Mouse (Mus musculus) cerebellum, adult 18-20 months (tissue): Measurements from ENCODE around the gene Gm20388.

Experiments used
- DNase-seq, 2 experiments: peaks; one replicate each; pipeline ENCODE4 v3.0.0; 2021

Gm20388 gene

DNA sequence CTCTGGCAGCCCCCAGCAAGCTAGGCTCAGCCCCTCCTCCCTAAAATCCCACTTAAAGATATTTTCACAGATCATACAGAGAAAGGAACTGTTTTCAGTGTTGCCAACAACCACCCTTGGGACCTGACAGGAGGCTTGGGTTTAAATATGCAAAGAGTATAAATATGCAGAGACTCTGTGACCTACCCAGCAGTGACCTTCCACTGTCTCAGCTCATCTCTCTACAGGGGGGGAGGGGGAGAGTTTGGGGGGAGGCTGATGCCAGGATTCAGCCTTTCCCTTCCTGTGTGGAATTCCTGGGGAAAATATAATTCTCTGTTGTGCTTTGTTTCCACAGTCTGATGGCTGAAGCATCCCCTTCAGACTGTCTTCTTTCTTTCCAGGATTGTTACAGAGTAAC is 2024.3 kb downstream of the Gm20388 start:
- DNase-seq = no peak

DNA sequence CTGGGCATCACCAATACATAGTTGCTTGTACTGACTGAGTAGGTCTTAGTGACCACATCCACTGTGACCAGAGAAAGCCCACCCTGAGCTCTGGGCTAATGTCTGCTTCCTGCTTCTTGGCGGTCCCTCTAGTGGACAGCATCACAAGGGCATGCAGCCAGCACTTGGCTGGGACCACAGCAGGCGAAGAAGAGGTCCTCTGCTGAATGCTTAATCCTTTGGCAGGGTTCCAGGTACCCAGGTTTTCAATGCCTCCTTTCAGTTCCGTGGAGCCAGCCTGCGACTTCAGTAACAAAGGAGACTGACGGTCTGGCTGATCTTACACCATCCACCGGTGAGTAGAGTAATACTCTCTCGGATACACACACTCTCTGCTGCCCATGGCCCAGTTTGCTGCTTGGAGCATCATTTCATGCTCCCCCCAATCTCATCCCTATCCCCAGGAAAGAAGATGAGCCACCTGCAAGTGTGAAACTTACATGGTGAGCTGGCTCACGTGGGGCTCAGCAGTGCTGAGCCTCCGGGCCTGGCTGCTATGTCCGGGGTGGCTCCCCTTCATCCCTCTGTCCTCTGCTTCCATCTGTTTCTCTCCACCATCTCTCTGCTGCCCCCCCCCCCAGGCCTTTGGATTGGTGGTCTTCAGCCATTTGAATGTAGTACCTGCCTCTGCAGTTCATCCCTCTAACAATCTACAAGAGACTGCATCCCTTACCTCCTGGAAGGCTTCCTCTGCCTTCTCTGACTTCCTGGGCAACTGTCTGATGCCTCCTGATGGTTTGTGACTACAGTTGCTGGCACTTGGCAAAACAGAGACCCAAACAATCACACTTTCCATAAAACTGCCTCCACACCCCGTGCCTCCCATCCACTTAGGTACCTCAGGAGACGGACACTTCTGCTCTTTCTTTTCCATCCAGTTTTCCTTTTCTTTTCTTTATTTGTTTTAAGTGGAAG is 2025.0 kb downstream of the Gm20388 start:
- DNase-seq = peak; percentile 77 to 79

DNA sequence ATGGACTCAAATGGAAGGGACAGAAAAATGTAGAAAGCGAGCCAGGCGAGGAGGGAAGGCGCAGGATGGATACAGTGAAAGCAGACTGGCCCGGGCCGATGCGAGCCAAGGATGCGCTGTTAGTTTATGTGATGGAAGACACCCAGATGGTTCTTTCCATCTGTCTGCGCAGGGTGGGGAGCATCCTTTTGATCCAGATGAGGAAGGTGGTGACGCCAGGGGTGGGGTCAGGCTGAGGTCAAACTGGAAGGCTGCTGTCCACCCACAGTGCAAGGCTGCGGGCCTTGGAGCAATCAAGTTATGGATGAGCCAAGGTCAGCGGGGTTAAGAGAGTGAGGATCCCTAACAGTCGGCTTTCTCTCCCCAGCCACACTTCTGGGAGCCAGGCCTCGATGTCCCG is 2025.8 kb downstream of the Gm20388 start:
- DNase-seq = no peak

DNA sequence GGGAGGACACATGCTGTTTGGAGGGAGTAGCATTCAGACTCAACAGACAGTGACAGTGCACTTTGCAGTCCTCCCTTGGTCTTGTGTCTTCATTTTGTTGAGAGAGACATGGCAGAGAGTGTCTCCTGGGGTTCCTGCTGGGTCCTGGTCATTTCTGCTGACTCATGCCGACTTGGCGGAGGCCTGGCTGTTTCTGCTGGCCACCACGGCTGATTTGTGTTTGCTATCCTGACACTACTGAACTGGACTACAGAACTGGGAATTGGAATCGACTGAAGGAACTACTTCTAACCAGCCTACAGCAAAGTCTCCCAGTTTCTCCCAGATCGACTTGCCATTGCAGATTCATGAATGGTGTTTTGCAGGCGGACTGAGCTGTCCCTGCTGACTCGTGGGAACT is 2028.1 kb downstream of the Gm20388 start:
- no peak for DNase-seq

DNA sequence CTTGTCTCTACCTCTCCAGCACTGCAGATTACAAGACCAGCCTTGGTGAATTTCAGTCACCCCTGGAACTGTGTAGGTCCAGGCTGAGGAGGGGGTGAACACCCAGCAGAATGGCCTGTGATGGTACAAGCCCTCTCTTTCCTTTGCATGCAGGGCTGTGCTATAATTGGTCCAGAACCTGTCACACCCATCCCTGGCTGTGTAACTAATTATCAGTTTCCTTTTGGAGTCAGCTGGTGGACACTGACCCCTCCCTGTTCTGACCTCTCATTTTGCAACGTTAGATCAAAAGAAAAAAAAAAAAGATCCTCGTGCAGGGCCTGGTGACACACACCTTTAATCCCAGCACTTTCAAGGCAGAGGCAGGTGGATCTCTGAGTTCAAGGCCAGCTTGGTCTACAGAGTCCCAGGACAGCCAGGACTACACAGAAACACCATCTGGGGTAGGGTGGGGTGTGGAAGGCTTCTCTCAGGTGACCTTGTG is 2032.5 kb downstream of the Gm20388 start:
- no peak for DNase-seq

DNA sequence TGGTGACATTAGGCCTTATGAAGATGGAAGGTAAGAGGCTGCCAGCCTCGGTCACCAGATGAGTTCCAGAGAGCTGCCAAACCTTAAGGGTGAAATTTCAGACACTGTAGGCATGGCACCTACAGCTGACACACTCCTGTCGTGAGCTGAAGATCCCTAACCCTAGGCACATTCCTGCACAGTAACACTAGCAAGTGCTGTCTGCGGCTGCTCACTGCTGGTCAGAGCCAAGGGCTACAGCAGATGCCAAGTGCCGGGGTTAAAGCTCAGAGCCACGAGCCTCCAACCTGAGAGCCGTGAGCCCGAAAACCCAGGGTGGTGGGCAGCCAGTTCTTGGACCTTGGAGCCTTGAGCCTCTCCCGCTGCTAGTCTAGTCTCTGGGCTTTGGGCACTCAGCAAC is 2033.1 kb downstream of the Gm20388 start:
- no peak for DNase-seq

DNA sequence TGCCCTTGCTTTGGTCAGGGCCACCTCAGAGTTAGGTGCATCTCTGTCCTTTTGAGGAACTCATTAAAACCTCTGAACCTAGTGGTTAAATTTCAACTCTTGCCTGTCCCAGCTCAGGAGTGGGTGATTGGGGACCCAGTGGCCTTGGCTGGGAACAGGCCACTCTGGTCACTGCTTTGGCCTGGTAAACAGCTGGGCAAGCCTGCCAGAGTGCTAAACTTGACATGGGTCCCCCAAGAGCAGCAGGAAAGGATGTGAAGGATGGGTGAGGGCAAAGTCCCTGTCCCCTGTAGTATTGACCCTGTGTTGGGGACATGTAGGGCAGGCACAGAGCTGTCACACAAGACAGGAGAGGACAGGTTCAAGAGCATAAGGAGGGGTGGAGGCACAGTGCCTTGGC is 2034.2 kb downstream of the Gm20388 start, which contains the start of gene Car5a:
Gene Car5a (minus strand): TSS at position 74 of the 400 bp plus-strand sequence.
- no peak for DNase-seq

DNA sequence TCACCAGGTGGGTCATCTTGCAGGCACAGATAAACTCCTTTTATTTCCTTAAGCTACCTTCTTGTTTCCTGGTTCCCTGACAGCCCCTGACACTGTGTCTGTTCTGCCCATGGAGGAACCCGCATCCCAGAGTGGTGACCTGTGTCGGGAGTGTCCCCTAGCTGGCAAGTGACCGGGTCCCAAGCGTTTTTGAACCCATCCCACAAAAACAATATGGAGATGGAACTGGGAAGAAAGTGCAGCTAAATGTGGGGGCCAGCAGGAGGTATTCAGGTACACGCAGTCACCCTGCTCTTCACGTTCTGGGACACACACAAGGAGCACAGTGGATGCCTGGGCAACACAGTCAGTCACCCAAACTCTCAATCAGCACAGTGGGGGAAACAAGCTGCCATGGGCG is 2035.7 kb downstream of the Gm20388 start:
- DNase-seq = no peak

DNA sequence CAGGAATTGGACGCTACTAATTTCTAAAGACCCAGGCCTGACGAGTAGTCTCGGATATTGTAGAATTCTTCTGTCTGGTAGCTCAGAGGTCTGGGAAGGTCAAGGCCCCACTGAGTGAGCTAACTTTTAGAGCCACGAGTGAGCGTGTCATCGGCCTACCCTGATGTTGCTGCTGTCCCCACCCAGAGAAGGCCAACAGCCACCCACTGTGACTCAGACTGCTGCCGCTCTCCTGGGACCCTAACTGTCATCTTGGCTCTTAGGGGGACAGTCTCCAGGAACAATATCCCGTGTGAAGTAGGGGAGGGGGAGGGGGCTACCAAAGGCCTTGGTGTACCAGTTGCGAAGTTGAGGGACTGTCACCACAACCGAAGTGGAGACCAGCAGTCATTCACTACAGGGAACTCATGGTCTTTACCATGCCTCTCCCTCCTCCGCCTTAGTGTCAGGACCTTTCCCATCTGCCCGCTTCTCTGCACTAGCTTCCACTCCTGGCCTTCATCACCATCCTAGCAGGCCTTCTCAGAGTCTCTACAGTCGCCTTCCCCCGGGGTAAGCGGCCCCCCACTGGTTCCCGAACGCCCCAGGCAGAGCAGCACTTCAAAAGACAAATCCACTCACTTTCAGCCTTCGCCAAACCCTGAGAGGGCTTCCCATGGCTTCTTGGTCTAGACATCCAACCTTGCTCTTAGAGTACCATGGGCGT is 2036.6 kb downstream of the Gm20388 start:
- no peak for DNase-seq

DNA sequence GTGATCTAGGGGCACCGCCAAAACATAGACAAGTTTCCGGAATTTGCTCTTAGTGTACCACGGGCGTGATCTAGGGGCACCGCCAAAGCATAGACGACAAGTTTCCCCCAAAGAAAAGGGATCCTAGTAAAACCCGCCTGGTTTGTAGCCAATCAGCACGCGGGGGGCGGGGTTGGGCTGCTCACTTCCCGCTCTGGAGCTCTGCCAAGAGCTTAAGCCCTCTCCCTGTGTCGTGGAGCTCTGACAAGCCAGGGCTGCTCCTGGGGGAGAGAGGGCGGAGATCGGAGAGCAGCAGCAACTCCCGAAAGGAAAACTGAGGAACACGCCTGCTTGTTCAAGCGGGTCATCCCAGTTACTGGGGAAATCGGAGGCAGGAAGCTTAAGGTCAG is 2037.1 kb downstream of the Gm20388 start:
- DNase-seq = peak; percentile 62 to 66

DNA sequence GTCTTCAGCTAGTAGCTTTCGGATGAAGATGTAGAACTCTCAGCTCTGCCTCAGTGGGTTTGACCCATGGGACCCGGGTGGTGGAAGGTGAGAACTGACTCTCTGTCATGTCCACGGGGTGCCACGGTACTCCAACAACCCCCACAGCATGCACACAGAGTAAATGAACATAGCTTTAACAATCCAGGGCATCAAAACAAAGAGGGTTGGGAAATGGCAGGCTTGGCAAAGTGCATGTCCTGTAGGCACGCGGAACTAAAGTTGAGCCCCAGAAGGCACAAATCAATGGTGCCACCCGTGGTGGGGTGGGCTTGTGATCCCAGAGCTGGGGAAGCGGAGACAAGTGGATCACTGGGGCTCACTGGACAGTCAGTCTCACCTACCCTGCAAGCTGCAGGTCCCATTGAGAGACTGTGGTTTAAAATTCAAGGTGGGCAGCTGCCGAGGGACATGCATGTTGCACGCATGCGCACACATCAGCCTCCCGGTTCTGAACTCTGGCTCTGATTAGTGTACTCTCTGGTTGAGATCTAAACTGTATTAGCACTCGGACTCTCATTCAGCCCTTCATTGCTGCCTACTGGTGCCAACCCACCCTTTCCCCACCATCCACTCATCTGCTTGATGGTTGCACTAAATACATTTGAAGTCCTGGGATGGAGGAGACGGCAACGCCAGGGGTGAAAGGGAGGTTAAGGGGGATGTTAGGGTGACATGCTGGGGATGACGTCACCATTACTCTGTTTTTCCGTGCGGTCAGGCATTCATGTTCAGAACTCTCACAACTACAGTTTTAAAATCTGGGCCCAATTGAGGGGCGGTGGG is 2037.9 kb downstream of the Gm20388 start:
- no peak for DNase-seq

DNA sequence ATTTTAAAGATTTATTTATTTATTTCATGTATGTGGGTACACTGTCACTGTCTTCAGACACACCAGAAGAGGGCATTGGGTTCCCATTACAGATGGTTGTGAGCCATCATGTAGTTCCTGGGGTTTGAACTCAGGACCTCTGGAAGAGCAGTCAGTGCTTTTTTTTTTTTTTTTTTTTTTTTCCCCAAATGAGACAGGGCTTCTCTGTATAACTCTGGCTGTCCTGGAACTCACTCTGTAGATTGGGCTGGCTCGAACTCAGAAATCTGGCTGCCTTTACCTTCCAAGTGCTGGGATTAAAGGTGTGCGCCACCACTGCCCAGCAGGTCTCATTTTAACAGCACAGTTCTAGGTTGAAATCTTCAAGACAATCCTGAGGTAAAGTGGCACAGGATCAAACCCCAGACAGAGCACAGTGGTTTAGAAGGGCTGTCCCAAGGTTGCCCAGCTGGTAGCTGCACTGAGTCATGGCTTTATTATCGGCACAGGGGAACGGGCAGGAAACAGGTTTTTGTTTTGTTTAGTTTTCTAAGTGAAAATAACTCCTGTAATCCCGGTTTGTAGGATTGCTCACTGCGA is 2038.7 kb downstream of the Gm20388 start, which contains the start of gene Banp:
Gene Banp (plus strand): TSS at position 529 of the 579 bp plus-strand sequence.
- no peak for DNase-seq

DNA sequence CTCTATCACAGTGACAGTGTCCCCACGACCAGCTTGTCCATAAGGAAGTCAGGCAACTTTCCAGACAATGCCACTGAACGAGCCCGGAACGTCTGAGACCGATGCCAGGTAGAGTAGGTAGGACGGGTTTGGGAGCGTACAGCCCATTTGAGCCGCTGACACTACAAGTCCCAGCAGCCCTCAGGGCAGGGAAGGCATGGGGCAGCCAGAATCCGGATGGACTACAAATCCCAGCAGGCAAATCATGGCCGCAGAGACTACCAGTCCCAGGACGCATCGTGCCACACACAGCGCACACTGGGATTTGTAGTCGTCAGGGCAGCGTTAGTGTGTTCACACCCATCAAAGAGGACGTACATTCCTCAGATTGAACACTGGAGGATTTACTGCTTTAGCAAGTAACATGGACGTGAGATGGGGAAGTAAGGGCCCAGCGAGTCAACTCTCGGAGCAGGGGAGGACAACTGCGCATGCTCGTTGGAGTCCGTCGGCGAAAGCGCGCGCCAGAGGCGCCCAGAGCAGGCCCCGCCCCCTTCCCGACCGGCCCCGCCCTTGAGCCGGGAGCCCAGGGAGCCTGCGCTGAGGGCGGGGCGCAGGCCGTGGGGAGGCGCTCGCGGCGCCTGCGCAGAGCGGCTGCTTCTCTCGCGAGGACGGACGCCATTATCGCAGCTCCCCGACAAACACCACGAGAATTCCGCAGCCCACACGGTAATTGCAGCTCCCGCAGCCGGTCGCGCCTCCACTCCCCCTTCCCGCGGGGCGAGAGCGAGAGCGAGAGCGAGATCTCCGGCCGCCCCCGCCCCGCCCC is 2039.5 kb downstream of the Gm20388 start:
- DNase-seq = peak; percentile 98 to 100

DNA sequence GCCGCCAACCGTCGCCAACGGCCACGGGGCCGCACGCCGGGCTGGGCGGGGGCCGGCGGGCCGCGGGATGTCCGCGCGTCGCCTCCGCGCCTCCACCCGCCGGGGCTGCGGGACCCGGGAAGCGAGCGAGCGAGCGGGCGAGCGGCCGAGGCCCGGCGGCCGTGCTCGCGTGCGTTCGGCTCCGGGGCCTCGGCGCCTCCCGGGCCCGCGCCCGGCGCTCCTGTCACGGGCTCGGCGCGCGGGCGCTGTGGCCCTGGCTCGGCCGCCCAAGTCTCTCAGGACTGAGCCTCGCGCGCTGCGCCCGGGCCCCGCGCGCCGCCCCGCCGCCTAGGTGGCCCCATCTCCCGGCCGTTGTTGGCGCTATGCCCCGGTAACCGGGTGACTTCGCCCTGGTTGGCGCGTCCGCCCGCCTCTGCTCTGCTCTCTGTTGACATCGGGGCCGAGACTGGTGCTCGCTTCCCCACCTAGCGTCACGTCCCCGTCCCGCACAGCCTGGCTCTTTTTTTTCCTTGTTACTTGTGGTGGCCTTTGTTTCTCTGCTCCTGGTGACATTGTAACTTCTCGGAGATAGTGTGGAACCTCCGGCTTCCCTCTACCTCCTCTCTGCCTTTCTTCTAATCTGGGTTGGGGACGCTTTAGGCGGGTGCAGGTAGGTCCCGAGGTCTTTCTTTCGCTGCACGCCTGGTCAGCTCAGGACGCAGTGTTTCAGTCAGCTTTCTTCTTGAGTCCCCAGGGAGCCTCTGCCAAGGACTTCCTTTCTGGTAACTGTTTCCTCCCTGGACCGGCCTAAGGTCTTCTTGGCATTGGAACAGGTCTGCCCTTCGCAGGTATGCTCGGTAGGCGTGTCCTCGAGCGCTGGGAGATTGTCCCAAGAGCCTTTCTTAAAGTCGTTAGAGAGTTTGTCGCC is 2040.4 kb downstream of the Gm20388 start:
- DNase-seq = peak; percentile 60 to 75

DNA sequence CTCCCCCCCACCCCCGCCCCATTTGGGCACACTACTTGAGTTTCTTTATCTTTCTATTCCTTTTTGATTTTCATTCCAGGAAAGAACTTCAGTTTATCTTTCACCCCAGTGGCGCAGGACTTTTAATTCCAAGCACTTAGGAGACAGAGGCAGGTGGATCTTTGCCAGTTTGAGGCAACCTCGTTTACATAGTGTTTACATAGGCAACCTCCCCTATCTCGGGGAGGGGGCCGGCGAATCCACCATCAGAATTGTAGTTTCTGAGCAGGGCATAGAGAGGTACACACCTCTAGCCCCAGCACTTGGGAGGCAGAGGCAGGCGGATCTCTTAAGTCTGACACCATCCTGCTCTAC is 2041.0 kb downstream of the Gm20388 start:
- no peak for DNase-seq

DNA sequence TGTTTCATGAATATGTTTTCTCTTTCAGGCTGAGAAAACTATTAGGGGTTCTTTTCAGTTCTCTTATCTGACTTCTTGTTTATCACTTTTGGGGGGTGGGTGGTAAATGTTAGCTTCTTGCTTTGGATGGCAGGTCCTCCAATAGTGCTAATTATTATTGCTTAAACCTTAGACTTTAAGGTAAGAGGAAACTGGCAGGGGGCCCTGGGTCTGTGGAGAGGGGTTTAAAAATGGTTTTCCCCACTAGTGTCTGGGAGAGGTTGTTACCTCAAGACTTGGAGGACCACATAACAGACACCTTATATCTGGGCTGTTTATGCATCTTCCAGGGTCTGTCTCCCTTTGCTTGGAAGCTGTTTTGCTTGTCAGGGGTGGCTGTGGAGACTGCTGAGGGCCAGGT is 2041.5 kb downstream of the Gm20388 start:
- no peak for DNase-seq

DNA sequence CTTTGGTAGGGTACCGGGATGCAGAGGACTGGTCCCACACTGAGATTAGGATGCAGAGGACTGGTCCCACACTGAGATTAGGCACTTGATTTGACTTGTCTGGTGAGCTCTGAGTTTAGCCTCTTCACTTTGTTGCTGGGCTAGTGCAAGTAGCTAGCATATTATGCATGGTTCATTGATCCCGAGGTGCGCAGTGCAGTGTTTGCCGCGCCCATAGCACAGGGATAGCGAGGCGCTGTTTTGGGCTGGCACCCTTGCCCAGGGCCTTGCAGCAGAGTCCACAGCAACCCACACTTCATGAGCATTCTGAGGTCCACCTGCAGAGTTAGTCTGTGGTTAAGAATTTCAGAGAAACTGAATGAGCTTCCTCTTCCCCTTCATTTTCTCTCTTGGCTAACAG is 2042.2 kb downstream of the Gm20388 start:
- DNase-seq = no peak

DNA sequence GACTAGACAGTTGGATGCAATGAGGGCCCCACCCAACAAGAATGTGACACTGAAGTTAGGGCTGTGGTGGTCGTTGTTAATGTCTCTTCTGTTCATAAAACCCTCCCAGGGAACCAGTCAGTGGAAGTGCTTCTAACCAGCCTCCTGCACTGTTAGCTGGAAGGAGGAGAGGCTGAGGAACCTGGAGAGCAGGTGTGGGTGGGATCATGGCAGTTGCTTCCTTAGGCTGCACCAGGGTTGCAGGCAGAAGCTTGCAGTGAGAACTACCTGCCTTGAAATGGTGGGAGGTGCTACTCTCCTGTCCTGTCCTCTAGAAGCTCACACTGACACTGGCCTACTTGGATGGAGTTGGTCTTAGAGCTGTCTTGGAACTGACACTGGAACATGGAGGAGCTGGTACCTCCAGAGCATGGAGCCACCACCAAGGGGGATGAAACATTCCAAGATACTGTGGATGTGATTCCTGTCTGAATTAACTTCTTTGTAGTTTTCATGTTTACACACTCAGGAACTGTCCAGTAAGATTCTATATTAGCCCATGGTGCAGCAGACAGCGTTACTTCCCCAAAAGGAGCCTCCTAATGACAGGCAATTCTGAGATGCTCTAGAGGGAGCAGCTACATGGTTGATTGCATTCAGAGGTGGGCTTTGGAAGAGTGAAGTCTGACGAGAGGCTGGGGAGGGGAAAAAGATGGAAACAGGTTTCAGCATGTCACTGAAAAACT is 2043.3 kb downstream of the Gm20388 start:
- no peak for DNase-seq

DNA sequence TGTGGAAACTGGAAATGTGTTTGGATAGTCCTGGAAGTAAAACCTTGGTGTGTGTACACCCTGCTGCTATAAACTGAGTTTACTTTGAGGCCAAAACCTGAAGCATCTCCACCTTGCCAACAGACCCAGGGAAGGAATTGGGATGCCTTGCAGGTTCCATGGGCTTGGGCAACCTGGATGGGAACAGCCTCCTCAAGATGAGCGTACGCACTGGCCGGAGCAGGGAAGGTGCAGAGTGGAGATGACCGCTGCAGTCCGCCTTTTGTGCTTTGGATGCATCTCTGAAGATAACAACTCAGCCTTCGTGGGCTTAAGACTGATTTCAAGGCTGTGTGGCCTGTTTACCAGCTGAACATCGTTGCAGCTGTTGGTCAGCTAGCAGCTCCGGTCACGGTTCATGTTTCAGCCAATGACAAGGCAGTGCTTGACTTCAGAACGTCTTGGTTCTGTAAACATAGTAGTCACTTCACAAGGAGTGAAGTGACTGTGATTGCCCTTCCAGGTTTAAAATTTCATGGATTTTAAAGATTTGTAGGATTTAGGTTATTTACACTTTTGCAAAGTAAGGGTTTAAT is 2044.4 kb downstream of the Gm20388 start:
- no peak for DNase-seq
